Mouse (Mus musculus): ENCODE results near the gene Bloc1s1. TPM values are rescaled to one million over a fixed set of nuclear protein-coding genes. Genes with fewer than 3 reads are reported as not detected.

Gene Bloc1s1
- polyA plus RNA-seq, 1 experiment from 2014 or later, result 218 TPM

- Histone ChIP-seq H3K4me3 (ENCODE audit: low read depth, low read length) (no peak overlapping the region), H3K9ac (ENCODE audit: low read length) (no peak overlapping the region), H3K36me3 (ENCODE audit: control insufficient read depth, insufficient read depth, low read length) (no peaks in the 10 kb centered on the region), H3K4me1 (replicated peaks; ENCODE audit: control insufficient read depth, insufficient read depth, low read length) (no peaks in the 10 kb centered on the region), H3K9me3 (ENCODE audit: control insufficient read depth, low read length) (no peaks in the 10 kb centered on the region), H3K27ac (ENCODE audit: low read depth) (no peak overlapping the region), H3K4me2 (ENCODE audit: low read length) (no peak overlapping the region), H3K27me3 (replicated peaks; ENCODE audit: control insufficient read depth, insufficient read depth, low read length) (peaks cover 55% of the 10 kb centered on the region)
- ATAC-seq (replicated peaks; ENCODE audit: low FRiP score, low TSS enrichment, low read depth) (no peak), DNase-seq (ENCODE audit: low spot score) (no peak)
- 73% methylated on average over 8 of the region's 8 CpGs for WGBS
Observed at GRCm38 (mm10) chr10:128935826-128936440, 12.1 kb upstream of the Bloc1s1 start.

- WGBS, result 57% methylated on average over 7 of the region's 7 CpGs
- Histone ChIP-seq H3K4me1 (replicated peaks; ENCODE audit: control insufficient read depth, insufficient read depth, low read length) (no peaks in the 10 kb centered on the region), H3K4me2 (ENCODE audit: low read length) (no peak overlapping the region), H3K27me3 (replicated peaks; ENCODE audit: control insufficient read depth, insufficient read depth, low read length) (peaks cover 59% of the 10 kb centered on the region), H3K4me3 (ENCODE audit: low read depth, low read length) (no peak overlapping the region), H3K9me3 (ENCODE audit: control insufficient read depth, low read length) (no peaks in the 10 kb centered on the region), H3K27ac (ENCODE audit: low read depth) (no peak overlapping the region), H3K36me3 (ENCODE audit: control insufficient read depth, insufficient read depth, low read length) (no peaks in the 10 kb centered on the region), H3K9ac (ENCODE audit: low read length) (no peak overlapping the region)
- ATAC-seq (replicated peaks; ENCODE audit: low FRiP score, low TSS enrichment, low read depth), result no peak
- DNase-seq (ENCODE audit: low spot score), result no peak
Observed at GRCm38 (mm10) chr10:128934997-128935787, 11.4 kb upstream of the Bloc1s1 start.

GRCm38 (mm10) chr10:128933976-128934721 lies 10.3 kb upstream of the Bloc1s1 start:
- H3K9me3 ChIP-seq (ENCODE audit: control insufficient read depth, low read length), result no peaks in the 10 kb centered on the region
- H3K9ac ChIP-seq (ENCODE audit: low read length), result no peak overlapping the region
- no peaks in the 10 kb centered on the region for H3K4me1 ChIP-seq (replicated peaks; ENCODE audit: control insufficient read depth, insufficient read depth, low read length)
- H3K27ac ChIP-seq (ENCODE audit: low read depth), result no peak overlapping the region
- peaks cover 67% of the 10 kb centered on the region for H3K27me3 ChIP-seq (replicated peaks; ENCODE audit: control insufficient read depth, insufficient read depth, low read length)
- no peak for ATAC-seq (replicated peaks; ENCODE audit: low FRiP score, low TSS enrichment, low read depth)
- WGBS, result 3% methylated on average over 21 of the region's 21 CpGs
- peak overlapping the region; percentile 55 for H3K4me2 ChIP-seq (ENCODE audit: low read length)
- DNase-seq (ENCODE audit: low spot score), result peak; percentile 61
- peak overlapping the region; percentile 34 for H3K4me3 ChIP-seq (ENCODE audit: low read depth, low read length)
- H3K36me3 ChIP-seq (ENCODE audit: control insufficient read depth, insufficient read depth, low read length), result no peaks in the 10 kb centered on the region

- Histone ChIP-seq H3K36me3 (ENCODE audit: control insufficient read depth, insufficient read depth, low read length) (no peaks in the 10 kb centered on the region), H3K27me3 (replicated peaks; ENCODE audit: control insufficient read depth, insufficient read depth, low read length) (peaks cover 69% of the 10 kb centered on the region), H3K27ac (ENCODE audit: low read depth) (no peak within 1 kb of the TSS), H3K4me2 (ENCODE audit: low read length) (peak within 1 kb of the TSS; percentile 55), H3K4me1 (replicated peaks; ENCODE audit: control insufficient read depth, insufficient read depth, low read length) (no peaks in the 10 kb centered on the region), H3K4me3 (ENCODE audit: low read depth, low read length) (peak within 1 kb of the TSS; percentile 34), H3K9me3 (ENCODE audit: control insufficient read depth, low read length) (no peaks in the 10 kb centered on the region), H3K9ac (ENCODE audit: low read length) (no peak within 1 kb of the TSS)
- ATAC-seq (replicated peaks; ENCODE audit: low FRiP score, low TSS enrichment, low read depth) (peak; percentile 76), DNase-seq (ENCODE audit: low spot score) (peak; percentile 70)
- WGBS, result under 1% methylated on average over 24 of the region's 26 CpGs
Observed at GRCm38 (mm10) chr10:128933574-128933973, 9.7 kb upstream of the Bloc1s1 start, which contains the start of gene Itga7. Itga7 (plus strand) TSS chr10:128933818.

DNA sequence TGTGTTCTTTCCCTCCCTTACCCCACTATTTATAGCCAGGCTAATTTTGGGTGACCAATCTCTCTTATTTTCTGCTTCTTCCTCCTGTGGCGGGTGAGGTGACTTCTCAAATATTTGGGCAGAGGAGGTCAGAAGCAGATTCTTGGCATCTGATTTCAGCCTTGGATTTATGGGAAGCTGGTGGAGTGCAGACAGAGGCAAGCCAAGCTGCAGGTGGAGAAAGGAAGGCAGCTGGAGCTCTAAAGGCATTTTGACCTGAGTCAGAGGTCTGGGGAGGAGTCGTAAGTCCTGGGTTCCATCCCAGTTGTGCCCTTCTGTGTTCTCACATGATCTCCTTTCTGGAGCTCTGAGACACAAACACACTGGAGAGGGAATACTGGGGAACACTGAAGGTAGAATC lies 7.6 kb upstream of the Bloc1s1 start:
- no peak overlapping the region for H3K27ac ChIP-seq (ENCODE audit: low read depth)
- no peak overlapping the region for H3K9ac ChIP-seq (ENCODE audit: low read length)
- DNase-seq (ENCODE audit: low spot score), result no peak
- H3K4me3 ChIP-seq (ENCODE audit: low read depth, low read length), result no peak overlapping the region
- H3K27me3 ChIP-seq (replicated peaks; ENCODE audit: control insufficient read depth, insufficient read depth, low read length), result peaks cover 69% of the 10 kb centered on the region
- H3K4me1 ChIP-seq (replicated peaks; ENCODE audit: control insufficient read depth, insufficient read depth, low read length), result no peaks in the 10 kb centered on the region
- no peaks in the 10 kb centered on the region for H3K36me3 ChIP-seq (ENCODE audit: control insufficient read depth, insufficient read depth, low read length)
- H3K9me3 ChIP-seq (ENCODE audit: control insufficient read depth, low read length), result no peaks in the 10 kb centered on the region
- 50% methylated on average over 2 of the region's 2 CpGs for WGBS
- no peak for ATAC-seq (replicated peaks; ENCODE audit: low FRiP score, low TSS enrichment, low read depth)
- no peak overlapping the region for H3K4me2 ChIP-seq (ENCODE audit: low read length)

GRCm38 (mm10) chr10:128929638-128930378 lies 6.0 kb upstream of the Bloc1s1 start:
- Histone ChIP-seq H3K27ac (ENCODE audit: low read depth) (no peak overlapping the region), H3K27me3 (replicated peaks; ENCODE audit: control insufficient read depth, insufficient read depth, low read length) (peaks cover 53% of the 10 kb centered on the region), H3K4me2 (ENCODE audit: low read length) (no peak overlapping the region), H3K9me3 (ENCODE audit: control insufficient read depth, low read length) (no peaks in the 10 kb centered on the region), H3K4me3 (ENCODE audit: low read depth, low read length) (no peak overlapping the region), H3K36me3 (ENCODE audit: control insufficient read depth, insufficient read depth, low read length) (no peaks in the 10 kb centered on the region), H3K4me1 (replicated peaks; ENCODE audit: control insufficient read depth, insufficient read depth, low read length) (no peaks in the 10 kb centered on the region), H3K9ac (ENCODE audit: low read length) (no peak overlapping the region)
- WGBS, result 65% methylated on average over 7 of the region's 7 CpGs
- DNase-seq (ENCODE audit: low spot score) (no peak), ATAC-seq (replicated peaks; ENCODE audit: low FRiP score, low TSS enrichment, low read depth) (no peak)

DNA sequence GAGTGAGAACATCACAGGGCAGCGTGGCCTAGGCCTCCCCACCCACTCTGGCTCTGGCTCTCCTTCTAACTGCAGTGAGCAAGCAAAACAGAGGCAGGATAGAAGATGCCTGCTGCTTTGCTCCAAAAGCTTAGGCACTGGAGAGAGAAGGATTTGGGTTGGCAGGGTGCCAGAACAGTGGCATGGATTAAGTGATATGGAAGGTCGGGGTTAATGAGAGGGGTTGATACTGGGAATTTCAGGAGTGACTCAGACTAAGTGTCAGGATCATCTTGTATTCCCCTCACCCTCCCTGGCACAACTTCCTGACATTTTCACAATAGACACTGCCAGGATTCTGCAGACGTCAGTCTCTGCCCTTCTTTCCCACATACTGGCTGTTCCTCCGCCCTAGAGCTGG lies 4.5 kb upstream of the Bloc1s1 start:
- Histone ChIP-seq H3K4me2 (ENCODE audit: low read length) (no peak overlapping the region), H3K9ac (ENCODE audit: low read length) (no peak overlapping the region), H3K36me3 (ENCODE audit: control insufficient read depth, insufficient read depth, low read length) (no peaks in the 10 kb centered on the region), H3K4me1 (replicated peaks; ENCODE audit: control insufficient read depth, insufficient read depth, low read length) (peaks cover 5% of the 10 kb centered on the region; the same call in 1 of the 2 replicates), H3K27ac (ENCODE audit: low read depth) (no peak overlapping the region), H3K27me3 (replicated peaks; ENCODE audit: control insufficient read depth, insufficient read depth, low read length) (peaks cover 39% of the 10 kb centered on the region), H3K4me3 (ENCODE audit: low read depth, low read length) (no peak overlapping the region), H3K9me3 (ENCODE audit: control insufficient read depth, low read length) (no peaks in the 10 kb centered on the region)
- ATAC-seq (replicated peaks; ENCODE audit: low FRiP score, low TSS enrichment, low read depth) (no peak), DNase-seq (ENCODE audit: low spot score) (no peak)
- 42% methylated on average over 4 of the region's 4 CpGs for WGBS

- WGBS, result under 1% methylated on average over 40 of the region's 42 CpGs
Observed at GRCm38 (mm10) chr10:128923013-128923691, 683 bp downstream of the Bloc1s1 start.

More at GRCm38 (mm10) chr10:128923013-128923691, 683 bp downstream of the Bloc1s1 start:
- Histone ChIP-seq H3K27ac (ENCODE audit: low read depth) (peak overlapping the region; percentile 87), H3K4me3 (ENCODE audit: low read depth, low read length) (peak overlapping the region; percentile 92), H3K4me1 (replicated peaks; ENCODE audit: control insufficient read depth, insufficient read depth, low read length) (peaks cover 20% of the 10 kb centered on the region), H3K9me3 (ENCODE audit: control insufficient read depth, low read length) (no peaks in the 10 kb centered on the region), H3K4me2 (ENCODE audit: low read length) (peak overlapping the region; percentile 70), H3K27me3 (replicated peaks; ENCODE audit: control insufficient read depth, insufficient read depth, low read length) (no peaks in the 10 kb centered on the region), H3K9ac (ENCODE audit: low read length) (peak overlapping the region; percentile 78), H3K36me3 (ENCODE audit: control insufficient read depth, insufficient read depth, low read length) (peaks cover 4% of the 10 kb centered on the region)
- DNase-seq (ENCODE audit: low spot score), result peak; percentile 94
- peak; percentile 95 for ATAC-seq (replicated peaks; ENCODE audit: low FRiP score, low TSS enrichment, low read depth)

All from intestine, embryonic 14.5 days (tissue).